Mouse (Mus musculus) urinary bladder, postnatal 14 days (tissue): ENCODE data around the gene Olfr222.
"Not testable (repeated sequence)": the region's sequence is repeated elsewhere in the genome, so short reads cannot be mapped to it uniquely, and the experiment has no call there.

Source experiments
- DNase-seq: peaks from one replicate; pipeline ENCODE4 v3.0.0; 2021; ENCODE audit warnings: low spot score

The Olfr222 gene

DNA sequence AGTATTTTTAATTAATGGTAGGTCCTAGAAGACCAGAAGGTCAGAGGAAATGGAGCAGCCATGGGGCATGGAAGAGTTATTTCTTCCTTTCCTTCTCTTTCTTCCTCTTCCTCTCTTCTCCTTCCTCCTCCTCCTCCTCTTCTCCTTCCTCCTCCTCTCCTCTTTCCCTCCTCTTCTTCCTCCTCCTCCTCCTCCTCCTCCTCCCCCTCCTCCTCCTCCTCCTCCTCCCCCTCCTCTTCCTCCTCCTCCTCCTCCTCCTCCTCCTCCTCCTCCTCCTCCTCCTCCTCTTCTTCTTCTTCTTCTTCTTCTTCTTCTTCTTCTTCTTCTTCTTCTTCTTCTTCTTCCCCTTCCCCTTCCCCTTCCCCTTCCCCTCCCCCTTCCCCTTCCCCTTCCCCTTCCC, at the start of gene Olfr222:
Gene Olfr222 (minus strand): TSS at position 101 of the 400 bp plus-strand sequence.
- DNase-seq = not testable (repeated sequence)

DNA sequence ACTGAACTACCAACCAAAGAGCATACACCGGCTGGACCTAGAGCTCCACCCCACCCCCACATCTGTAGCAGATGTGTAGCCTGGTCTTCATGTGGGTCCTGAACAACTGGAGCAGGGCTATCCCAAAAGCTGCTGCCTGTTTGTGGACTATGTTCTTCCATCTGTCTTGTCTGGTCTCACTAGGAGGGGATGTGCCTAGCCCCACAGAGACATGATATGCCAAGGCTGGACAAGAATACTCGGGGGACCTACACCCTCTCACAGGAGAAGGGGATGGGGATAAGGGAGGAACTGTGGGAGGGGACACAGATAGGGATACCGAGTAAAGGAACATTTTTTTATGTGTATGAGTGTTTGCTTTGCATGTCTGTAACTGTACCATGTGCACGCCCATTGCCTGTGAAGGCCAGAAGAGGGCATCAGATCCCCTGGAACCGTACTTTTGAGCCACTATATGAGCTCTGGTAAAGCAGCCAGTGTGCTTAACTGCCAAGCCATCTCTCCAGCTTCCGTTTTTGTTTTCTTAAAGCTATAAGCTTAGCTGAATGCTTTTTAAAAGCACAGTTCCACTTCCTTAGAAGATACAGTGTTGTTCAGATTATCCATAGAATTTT, 48.1 kb upstream of the Olfr222 start:
- DNase-seq = peak; percentile 71

- no peak for DNase-seq
Observed at GRCm38 (mm10) chr11:59622214-59622613, 46.2 kb upstream of the Olfr222 start.

DNA sequence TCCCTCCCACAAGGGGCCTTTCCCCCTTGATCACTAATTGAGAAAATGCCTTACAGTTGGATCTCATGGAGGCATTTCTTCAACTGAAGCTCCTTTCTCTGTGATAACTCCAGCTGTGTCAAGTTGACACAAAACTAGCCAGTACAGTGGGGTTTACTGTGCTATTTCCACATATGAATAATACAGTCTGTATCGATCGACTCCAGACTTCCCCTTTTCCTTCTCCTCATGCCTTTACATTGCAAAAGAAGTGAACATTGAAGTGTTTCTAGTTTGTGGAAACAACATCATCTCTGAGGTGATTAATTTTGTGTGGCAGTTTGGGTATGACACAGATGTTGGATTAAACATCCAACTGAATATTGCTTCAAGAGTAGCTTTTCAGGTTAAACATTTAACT, 41.0 kb upstream of the Olfr222 start:
- DNase-seq = not testable (repeated sequence)

DNA sequence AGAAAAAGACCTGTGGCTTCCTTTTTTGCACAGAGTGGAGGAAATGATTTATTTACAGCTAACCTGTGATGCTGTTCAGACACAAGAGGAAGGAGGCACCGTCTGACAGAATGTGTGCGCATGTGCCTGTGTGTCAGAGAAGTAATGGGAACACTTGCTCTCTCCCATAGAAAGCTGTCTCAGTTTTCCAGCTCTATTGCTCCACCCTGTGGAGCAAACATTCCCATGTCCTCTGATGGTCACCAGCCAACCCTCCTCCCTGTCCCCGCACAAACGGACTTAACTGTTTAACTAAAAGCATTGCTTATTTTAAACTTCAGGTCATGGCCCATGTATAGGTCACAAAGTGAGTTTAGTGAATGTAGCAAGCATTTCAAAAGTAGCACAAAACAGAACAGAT, 38.1 kb upstream of the Olfr222 start:
- peak; percentile 41 for DNase-seq

DNA sequence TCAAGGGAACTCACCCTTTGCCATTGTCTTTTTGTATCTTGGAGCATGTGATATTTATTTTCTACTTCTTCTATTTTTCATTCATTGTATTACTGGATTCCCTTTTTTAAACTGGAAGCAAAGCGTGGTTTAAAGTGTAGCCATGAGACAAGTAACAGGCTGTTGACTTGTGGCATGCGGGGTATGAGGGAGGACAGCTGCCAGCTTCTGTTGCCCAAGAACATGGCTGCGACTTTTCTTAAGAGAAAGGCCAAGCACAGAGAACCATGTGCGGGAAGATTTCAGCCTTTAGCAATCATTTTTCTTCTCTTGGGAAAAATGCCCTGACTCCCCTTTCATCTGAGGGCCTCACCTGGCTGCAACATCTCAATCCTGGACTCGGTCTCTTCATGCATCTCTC, 35.6 kb upstream of the Olfr222 start:
- no peak for DNase-seq

- DNase-seq = no peak
Observed at GRCm38 (mm10) chr11:59602287-59602686, 26.3 kb upstream of the Olfr222 start.

DNA sequence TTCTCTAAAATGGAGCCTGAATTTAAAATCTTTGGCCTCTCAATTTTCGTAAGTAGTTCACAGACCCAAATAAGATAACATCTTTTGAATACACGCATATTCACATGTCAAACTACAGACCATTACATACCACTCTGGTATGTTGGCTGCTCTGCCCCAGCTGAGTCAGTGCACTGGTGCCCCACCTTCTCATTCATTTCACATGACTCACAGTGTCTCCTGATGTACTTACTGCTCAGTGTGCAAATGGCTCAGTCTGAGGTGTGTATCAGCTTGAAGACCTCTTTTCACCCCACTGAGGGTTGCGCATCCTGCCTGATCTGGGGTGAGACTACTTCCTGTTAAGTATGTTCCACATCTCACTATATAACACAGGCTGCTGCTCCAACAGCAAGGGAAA, 24.8 kb upstream of the Olfr222 start:
- peak; percentile 58 for DNase-seq

DNA sequence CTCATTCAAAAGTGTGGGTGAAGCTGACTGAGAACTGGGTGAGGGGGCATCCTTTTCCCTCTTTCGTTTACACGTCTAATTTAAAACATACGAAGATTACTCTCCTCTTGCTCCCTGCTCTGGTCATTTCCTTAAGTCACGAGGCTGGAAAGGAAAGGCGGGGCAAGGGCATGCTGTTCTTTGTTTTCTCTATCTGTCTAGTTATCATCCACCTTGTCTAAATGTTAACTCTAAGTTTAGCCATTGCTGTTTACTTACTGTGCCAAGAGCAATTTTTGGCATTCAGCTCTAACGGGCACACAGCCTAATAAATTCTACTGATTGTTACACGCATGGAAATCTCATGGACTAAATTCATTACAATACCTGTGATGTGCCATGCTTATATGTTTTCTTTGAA, 23.2 kb upstream of the Olfr222 start:
- DNase-seq = no peak

DNA sequence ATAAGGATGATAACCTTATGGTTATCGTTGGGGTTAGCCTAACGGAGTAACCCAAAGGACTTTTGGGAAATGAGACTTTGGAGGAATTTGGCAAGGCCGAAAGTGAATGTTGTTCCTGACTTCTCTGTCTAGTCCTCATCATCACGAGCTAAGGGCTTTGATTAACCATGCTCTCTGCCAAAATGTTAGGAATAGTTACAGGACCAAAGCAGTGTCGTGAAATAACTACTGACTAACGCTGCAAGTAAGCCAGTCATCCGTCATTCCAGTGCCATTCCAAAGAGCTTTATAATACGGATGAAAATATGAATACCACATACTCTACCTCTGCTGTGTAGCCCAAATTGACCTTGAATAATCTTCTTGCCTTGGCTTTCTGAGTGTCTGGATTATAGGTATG, 20.9 kb upstream of the Olfr222 start:
- no peak for DNase-seq

DNA sequence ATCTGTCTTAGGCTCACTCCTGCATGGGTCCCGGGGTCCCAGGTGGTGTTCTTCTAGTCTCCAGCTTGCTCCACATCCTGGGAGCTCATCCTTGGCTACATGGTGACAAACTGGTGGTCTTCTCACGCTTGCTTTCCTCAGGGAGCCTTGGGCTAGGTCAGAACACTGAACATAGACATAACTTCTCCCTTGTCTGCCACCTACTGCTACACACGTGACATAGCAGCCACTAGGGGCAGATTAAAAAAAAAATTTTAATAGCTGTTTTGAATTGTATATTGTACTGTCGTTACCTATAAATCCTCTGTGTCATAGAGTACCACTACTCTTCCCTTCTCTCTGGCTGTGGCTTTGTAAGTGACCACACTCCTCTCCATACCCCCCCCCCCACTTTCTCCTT, 20.1 kb upstream of the Olfr222 start:
- DNase-seq = no peak

GRCm38 (mm10) chr11:59593189-59593588, 17.2 kb upstream of the Olfr222 start, which contains the start of gene Olfr223:
TSS of gene Olfr223 (minus strand) at chr11:59593289.
- DNase-seq = no peak

DNA sequence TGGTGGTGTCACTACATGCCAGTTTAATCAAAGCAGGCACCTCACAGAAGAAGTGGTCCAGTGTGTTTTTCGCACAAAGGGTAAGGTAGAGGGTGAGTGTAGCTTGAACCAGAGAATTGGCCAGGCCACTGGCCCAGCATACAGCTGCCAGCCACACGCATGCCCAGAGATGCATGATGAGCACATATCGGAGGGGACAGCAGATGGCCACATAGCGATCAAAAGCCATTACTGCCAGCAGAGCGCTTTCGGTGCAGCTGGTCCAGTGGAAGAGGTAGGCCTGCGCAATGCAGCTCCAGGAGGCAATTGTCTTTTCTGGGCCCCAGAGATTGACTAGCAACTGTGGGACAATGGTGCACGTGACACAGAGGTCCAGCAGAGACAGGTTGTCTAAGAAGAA, 13.5 kb upstream of the Olfr222 start:
- DNase-seq = no peak

- peak; percentile 41 for DNase-seq
Observed at GRCm38 (mm10) chr11:59584539-59584938, 8.5 kb upstream of the Olfr222 start.

- DNase-seq = no peak
Observed at GRCm38 (mm10) chr11:59575726-59576125, 309 bp downstream of the Olfr222 start.

DNA sequence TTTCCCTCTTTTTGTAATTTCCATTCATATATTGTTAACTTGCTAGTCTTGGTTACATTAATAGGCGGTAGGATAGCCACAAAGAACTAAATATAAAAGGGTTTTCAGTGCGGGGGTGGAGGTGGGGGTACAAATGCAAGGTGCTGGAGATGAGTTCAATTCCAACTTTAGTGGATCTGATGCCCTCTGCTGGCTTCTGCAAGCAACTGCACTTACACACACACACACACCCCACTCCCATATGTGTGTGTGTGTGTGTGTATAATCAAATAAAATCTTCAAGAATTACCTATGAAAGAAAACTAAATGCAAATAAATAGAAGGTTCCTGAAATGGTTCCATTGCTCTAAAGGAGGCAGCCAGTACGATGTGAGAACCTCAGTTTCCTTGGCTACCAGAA, 6.7 kb downstream of the Olfr222 start:
- DNase-seq = no peak

DNA sequence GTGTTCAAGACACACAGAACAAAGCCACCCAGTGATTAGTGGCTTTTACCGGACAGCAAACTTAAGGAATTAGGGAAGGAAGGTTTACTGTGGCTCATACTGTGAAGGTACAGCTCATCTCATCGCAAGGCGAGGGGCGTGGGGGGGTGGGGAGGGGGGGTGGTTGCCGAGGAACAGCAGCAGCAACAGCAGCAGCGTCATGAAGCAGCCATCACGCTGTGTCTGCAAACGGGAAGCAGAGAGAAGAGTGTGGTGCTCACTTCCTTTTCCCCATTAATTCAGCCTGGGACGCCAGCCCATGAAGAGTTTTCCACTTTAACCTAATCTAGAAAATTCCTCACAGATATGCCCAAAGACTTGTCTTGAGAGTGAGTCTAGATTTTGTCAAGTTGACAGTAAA, 13.2 kb downstream of the Olfr222 start:
- no peak for DNase-seq

DNA sequence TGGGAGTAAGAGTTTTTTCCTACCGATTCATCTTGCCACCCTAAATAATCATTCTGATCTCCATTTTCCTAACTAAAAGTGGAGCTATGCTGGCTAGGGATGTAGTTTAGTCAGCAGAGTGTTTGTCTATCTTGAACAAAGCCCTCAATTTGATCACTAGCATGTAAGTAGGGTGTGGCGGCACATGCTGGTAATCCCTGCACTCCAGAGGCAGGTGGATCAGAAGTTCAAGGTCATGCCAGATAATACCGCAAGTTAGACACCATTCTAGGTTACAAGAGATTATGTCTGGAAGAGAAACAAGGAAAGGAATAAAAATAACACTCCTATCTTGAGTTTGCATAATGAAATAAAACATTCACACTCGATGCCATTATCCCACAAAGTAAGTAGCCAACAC, 13.7 kb downstream of the Olfr222 start:
- DNase-seq = no peak

DNA sequence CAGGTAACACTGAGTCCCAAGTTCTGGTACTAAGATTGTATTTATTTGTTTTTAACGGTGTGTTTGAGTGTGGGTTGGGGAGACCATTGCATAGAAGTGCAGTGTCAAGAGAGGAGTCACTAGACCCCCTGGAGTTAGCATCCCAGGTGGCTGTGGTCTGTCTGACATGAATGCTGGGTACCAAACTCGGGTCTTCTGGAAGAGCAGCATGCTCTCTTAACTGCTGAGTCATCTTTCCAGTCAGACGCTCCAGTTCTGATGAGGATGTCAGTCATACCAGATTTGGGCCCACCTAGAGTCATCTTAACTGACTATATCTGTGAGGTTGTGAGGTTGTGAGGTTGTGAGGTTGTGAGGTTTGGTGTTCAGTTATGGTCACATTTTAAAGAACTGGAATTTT, 15.1 kb downstream of the Olfr222 start:
- DNase-seq = no peak

GRCm38 (mm10) chr11:59554535-59554934, 21.5 kb downstream of the Olfr222 start:
- DNase-seq = no peak

GRCm38 (mm10) chr11:59554127-59554526, 21.9 kb downstream of the Olfr222 start:
- DNase-seq = no peak

- no peak for DNase-seq
Observed at GRCm38 (mm10) chr11:59544005-59544404, 32.0 kb downstream of the Olfr222 start.

DNA sequence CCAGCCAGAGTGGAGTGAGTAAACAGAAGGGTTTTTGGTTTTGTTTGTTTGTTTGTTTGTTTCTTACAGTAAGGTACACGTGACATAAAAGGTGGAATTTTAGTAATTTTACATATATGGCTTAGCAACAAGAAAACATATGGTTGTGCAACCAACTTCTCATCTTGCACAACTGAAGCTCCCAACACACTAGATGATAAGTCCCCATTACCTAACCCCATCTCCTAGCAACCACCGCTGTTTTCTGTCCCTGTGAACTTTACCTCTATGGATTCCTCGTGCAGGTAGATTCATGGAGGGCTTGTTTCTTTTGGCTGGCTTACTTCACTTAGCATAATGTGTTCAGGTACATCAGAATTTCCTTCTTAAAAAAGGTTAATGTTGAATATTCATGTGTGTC, 32.7 kb downstream of the Olfr222 start:
- DNase-seq = no peak

DNA sequence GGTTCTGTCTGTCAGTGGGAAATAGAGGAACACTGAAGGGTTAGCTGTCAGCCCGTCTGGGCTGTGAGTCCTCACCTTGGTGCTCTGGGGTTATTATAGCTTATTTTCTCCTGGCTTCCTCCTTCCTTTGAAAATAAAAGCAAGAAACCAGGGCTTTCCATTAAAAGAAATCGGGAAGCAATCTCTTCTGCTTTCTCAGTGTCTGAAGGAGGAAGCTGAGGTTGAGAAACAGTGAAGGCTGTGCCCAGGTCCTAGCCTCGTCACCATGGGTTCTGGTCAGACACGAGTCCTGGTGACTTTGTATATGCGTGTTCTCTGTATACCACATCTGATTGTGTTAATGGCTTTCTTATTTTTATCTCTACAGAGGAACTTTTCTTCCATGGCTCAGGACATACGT, 33.6 kb downstream of the Olfr222 start:
- DNase-seq = no peak

DNA sequence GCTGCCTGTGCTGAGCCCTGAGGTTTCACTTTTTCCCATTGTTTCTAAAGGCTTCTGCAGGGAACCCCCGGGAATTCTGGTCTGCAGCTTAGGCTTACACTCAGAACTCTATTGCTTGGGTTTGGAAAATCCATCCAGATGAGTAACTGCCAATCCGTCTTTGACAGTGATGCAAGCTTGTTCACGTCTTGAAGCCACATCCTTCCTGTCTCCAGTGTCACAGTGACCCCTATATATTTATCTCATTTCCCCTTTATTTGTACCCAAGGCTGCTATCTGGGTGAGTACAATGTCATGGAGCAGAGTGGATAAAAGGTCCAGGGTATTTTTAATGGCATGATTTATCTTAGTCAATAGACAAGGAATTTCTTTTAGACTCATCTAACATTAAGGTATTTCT, 34.7 kb downstream of the Olfr222 start, which contains the start of gene Nlrp3:
Gene Nlrp3 (plus strand): TSS at position 245 of the 400 bp plus-strand sequence.
- no peak for DNase-seq
